Mouse (Mus musculus): ENCODE measurements around the gene Tenm1. TPM values are rescaled to one million over a fixed set of nuclear protein-coding genes. Genes with fewer than 3 reads are reported as not detected.

The Tenm1 gene
- total and polyA plus RNA-seq, 3 experiments, result 0.16 TPM; not detected in 2

DNA sequence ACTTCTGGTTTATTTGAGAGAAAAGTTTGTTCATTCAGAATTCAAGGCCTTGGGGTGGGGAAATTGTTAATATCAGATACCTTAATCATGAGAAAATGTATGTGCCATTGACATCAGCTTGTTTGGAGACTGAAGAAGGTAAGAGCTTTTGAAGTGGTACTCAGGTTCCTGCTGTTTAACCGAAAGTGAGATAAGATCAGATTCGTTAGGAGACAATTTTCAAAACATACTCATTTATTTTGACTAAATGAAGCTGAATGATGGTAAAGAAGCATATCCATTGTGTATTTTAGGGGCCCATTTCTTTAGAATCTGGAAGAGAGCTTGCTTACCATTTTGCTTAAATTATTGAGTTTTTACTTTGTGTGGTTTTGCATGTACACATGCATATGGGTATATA lies 917.8 kb downstream of the Tenm1 start:
- Histone ChIP-seq H3K4me1 (ENCODE audit: insufficient read depth, low read depth, low read length) (no peaks in the 10 kb centered on the region), H3K27me3 (ENCODE audit: insufficient read depth, low read length) (peaks cover 3% of the 10 kb centered on the region), H3K9me3 (replicated peaks) (no peaks in the 10 kb centered on the region), H3K36me3 (replicated peaks) (no peaks in the 10 kb centered on the region), H3K4me3 (ENCODE audit: low read depth, low read length) (no peak overlapping the region)
- DNase-seq (ENCODE audit: low spot score) (no peak), ATAC-seq (ENCODE audit: extremely low read depth, insufficient number of reproducible peaks, low FRiP score, poor library complexity, severe bottlenecking) (no peak)
- TF ChIP-seq TAL1 (conservative IDR thresholded peaks at IDR 0.05; ENCODE audit: low read depth, low read length) (no peak), GATA1 (IDR thresholded peaks at IDR 0.05; ENCODE audit: borderline replicate concordance, low read length) (no peak), GATA2 (IDR thresholded peaks at IDR 0.05; ENCODE audit: borderline replicate concordance, low read depth, low read length) (no peak), CTCF (IDR thresholded peaks at IDR 0.05; ENCODE audit: low read depth, low read length) (no peak), POLR2AphosphoS5 (IDR thresholded peaks at IDR 0.05; ENCODE audit: insufficient replicate concordance, low read depth, low read length) (no peak)

DNA sequence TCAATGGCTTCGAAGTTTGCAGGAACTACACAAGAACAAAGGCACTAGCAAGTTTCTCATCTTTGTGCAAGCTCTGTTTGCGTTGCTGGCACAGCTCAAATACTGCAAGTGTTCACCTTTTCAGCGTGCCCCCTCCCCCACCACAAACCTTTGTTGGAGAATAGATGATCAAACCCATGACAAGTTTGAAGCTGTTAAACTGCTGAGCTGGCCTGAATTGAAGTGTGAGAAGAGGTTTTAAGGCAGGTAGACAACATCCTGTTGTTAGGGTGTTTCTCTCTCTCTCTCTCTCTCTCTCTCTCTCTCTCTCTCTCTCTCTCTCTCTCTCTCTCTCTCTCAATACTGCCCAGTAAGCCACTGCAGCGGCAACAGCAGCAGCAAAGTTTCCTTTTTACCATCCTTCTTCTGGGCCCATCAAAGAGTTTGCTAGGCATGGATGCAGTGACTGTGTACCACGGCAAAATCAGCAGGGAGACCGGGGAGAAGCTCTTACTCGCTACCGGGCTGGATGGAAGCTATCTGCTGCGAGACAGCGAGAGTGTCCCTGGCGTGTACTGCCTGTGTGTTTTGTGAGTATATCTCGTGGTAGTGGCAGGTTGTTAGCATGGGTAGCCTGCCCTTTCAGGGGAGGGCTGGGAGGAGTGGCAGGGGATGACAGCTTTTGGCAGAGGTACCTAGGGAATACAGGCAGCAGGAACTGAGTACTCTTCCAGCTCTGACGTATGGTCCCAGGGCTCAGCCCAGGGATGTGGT lies 926.5 kb downstream of the Tenm1 start, which contains the start of gene Sh2d1a:
TSS of gene Sh2d1a (plus strand) at position 163 of the 753 bp plus-strand sequence.
- no peaks in the 10 kb centered on the region for H3K9me3 ChIP-seq (replicated peaks)
- no peaks in the 10 kb centered on the region for H3K36me3 ChIP-seq (replicated peaks)
- H3K4me1 ChIP-seq (ENCODE audit: insufficient read depth, low read depth, low read length), result no peaks in the 10 kb centered on the region
- no peak for DNase-seq (ENCODE audit: low spot score)
- no peaks in the 10 kb centered on the region for H3K27me3 ChIP-seq (ENCODE audit: insufficient read depth, low read length)
- TF ChIP-seq CTCF (IDR thresholded peaks at IDR 0.05; ENCODE audit: low read depth, low read length) (no peak), POLR2AphosphoS5 (IDR thresholded peaks at IDR 0.05; ENCODE audit: insufficient replicate concordance, low read depth, low read length) (no peak), GATA1 (IDR thresholded peaks at IDR 0.05; ENCODE audit: borderline replicate concordance, low read length) (no peak), GATA2 (IDR thresholded peaks at IDR 0.05; ENCODE audit: borderline replicate concordance, low read depth, low read length) (no peak), TAL1 (conservative IDR thresholded peaks at IDR 0.05; ENCODE audit: low read depth, low read length) (no peak)
- no peak for ATAC-seq (ENCODE audit: extremely low read depth, insufficient number of reproducible peaks, low FRiP score, poor library complexity, severe bottlenecking)
- H3K4me3 ChIP-seq (ENCODE audit: low read depth, low read length), result no peak within 1 kb of the TSS

DNA sequence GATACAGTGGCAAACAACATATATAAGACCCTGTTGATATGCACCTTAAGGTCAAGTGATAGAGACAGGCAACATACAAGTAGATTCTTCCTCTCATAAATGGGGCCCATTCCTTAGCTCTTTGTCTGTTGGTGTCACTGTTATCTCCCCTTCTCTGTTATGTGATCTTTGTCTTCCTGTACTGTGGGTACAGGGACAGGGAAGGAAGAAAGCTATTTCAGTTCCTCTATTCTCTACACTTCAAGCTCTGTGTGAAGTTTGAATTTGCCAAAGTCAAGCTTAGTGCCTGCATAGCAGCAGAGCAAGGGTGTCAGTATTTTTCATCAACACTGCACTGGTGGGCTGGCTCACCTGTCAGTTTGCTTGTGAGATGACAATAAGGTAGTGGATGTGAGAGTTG lies 928.4 kb downstream of the Tenm1 start:
- Histone ChIP-seq H3K9me3 (replicated peaks) (no peaks in the 10 kb centered on the region), H3K4me1 (ENCODE audit: insufficient read depth, low read depth, low read length) (no peaks in the 10 kb centered on the region), H3K36me3 (replicated peaks) (no peaks in the 10 kb centered on the region), H3K27me3 (ENCODE audit: insufficient read depth, low read length) (no peaks in the 10 kb centered on the region), H3K4me3 (ENCODE audit: low read depth, low read length) (no peak overlapping the region)
- ATAC-seq (ENCODE audit: extremely low read depth, insufficient number of reproducible peaks, low FRiP score, poor library complexity, severe bottlenecking) (no peak), DNase-seq (ENCODE audit: low spot score) (no peak)
- TF ChIP-seq POLR2AphosphoS5 (IDR thresholded peaks at IDR 0.05; ENCODE audit: insufficient replicate concordance, low read depth, low read length) (no peak), GATA2 (IDR thresholded peaks at IDR 0.05; ENCODE audit: borderline replicate concordance, low read depth, low read length) (no peak), CTCF (IDR thresholded peaks at IDR 0.05; ENCODE audit: low read depth, low read length) (no peak), TAL1 (conservative IDR thresholded peaks at IDR 0.05; ENCODE audit: low read depth, low read length) (no peak), GATA1 (IDR thresholded peaks at IDR 0.05; ENCODE audit: borderline replicate concordance, low read length) (no peak)

DNA sequence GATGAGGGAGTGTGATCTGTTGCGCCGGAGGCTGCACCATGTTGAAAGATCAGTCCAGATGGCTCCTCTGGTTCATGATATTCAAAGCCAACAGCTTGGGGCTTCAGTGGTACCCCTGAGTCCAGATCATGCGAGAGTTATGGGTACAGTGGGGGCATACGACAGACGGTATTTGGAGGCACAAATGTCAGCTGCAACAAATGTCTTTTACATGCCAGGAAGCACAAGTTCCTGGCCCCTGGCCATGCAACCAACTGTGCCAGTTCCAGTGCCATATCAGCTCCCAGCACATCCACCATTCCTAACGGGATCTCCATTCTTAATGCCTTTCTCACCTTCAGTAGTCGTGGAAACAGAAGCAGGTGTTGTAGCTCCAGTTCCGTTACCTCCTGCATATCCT lies 938.6 kb downstream of the Tenm1 start:
- H3K36me3 ChIP-seq (replicated peaks), result no peaks in the 10 kb centered on the region

DNA sequence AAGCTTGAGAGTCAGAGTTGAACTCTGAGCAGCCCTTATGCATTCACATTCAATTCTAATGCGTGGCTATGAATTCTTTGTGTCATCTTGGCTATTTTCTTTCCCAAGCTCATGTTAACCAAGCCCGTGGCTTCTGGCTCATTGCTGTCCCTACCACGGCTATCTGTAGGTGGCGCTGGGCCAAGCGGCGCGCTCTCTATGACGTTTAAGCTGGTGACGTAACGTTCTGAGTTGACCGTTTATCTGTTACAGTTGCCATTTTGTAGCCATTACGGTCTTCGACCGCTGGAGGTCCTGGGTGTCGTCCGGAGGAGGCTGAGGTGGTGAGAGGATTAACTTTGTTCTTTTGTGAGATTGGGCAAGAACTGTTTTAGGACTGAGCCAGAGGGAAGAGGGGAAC lies 939.5 kb downstream of the Tenm1 start, which contains the start of gene Tex13c2:
TSS of gene Tex13c2 (plus strand) at position 246 of the 400 bp plus-strand sequence.
- Histone ChIP-seq H3K4me1 (ENCODE audit: insufficient read depth, low read depth, low read length) (no peaks in the 10 kb centered on the region), H3K27me3 (ENCODE audit: insufficient read depth, low read length) (no peaks in the 10 kb centered on the region), H3K36me3 (replicated peaks) (no peaks in the 10 kb centered on the region), H3K4me3 (ENCODE audit: low read depth, low read length) (no peak within 1 kb of the TSS), H3K9me3 (replicated peaks) (no peaks in the 10 kb centered on the region)
- DNase-seq (ENCODE audit: low spot score) (no peak), ATAC-seq (ENCODE audit: extremely low read depth, insufficient number of reproducible peaks, low FRiP score, poor library complexity, severe bottlenecking) (no peak)
- TF ChIP-seq POLR2AphosphoS5 (IDR thresholded peaks at IDR 0.05; ENCODE audit: insufficient replicate concordance, low read depth, low read length), result no peak
- no peak for TF ChIP-seq GATA1 (IDR thresholded peaks at IDR 0.05; ENCODE audit: borderline replicate concordance, low read length)
- no peak for TF ChIP-seq TAL1 (conservative IDR thresholded peaks at IDR 0.05; ENCODE audit: low read depth, low read length)
- TF ChIP-seq CTCF (IDR thresholded peaks at IDR 0.05; ENCODE audit: low read depth, low read length), result no peak

More for the DNA sequence above, 938.6 kb downstream of the Tenm1 start:
- Histone ChIP-seq H3K27me3 (ENCODE audit: insufficient read depth, low read length) (no peaks in the 10 kb centered on the region), H3K4me1 (ENCODE audit: insufficient read depth, low read depth, low read length) (no peaks in the 10 kb centered on the region), H3K4me3 (ENCODE audit: low read depth, low read length) (no peak overlapping the region), H3K9me3 (replicated peaks) (no peaks in the 10 kb centered on the region)
- ATAC-seq (ENCODE audit: extremely low read depth, insufficient number of reproducible peaks, low FRiP score, poor library complexity, severe bottlenecking) (no peak), DNase-seq (ENCODE audit: low spot score) (no peak)
- TF ChIP-seq GATA1 (IDR thresholded peaks at IDR 0.05; ENCODE audit: borderline replicate concordance, low read length) (no peak), TAL1 (conservative IDR thresholded peaks at IDR 0.05; ENCODE audit: low read depth, low read length) (no peak), GATA2 (IDR thresholded peaks at IDR 0.05; ENCODE audit: borderline replicate concordance, low read depth, low read length) (no peak), POLR2AphosphoS5 (IDR thresholded peaks at IDR 0.05; ENCODE audit: insufficient replicate concordance, low read depth, low read length) (no peak), CTCF (IDR thresholded peaks at IDR 0.05; ENCODE audit: low read depth, low read length) (no peak)

Other genes starting within 250 kb of the Tenm1 start
- gene Tex13c1, start 162.0 kb upstream of the Tenm1 start, total RNA-seq (2014; fragmentation: Nextera tagmentation), result not detected in 2 replicates
- not detected in 2 replicates for gene Tex13c1, start 162.0 kb upstream of the Tenm1 start, total RNA-seq (2017)
- gene Tex13c1, start 162.0 kb upstream of the Tenm1 start, polyA plus RNA-seq (2012), result not detected in 2 replicates

Measured in G1E (cell line).